Mouse (Mus musculus) small intestine, adult 2 months (tissue): ENCODE measurements around the gene Nfix.

Source experiments
- CTCF ChIP-seq: fragments of 200-500 bp; IDR thresholded peaks from 2 replicates; pipeline ENCODE4 v1.5.1; 2012; ENCODE audit warnings: low read depth, mild to moderate bottlenecking, control low read depth, inconsistent platforms, low read length, moderate library complexity, mixed read lengths; ENCODE audit not compliant: insufficient replicate concordance, insufficient read length; ENCODE audit errors: extremely low read depth
- POLR2A ChIP-seq: fragments of 200-500 bp; IDR thresholded peaks from 2 replicates; pipeline ENCODE4 v1.6.1; 2012; ENCODE audit warnings: low read depth, mild to moderate bottlenecking, control low read depth, inconsistent platforms, low read length, moderate library complexity

- TF ChIP-seq CTCF: no peak
- no peak for TF ChIP-seq POLR2A
Observed at GRCm38 (mm10) chr8:84734680-84735079, 65.5 kb downstream of the Nfix start.
